Mouse (Mus musculus) small intestine, adult 2 months (tissue): ENCODE results near the gene Astn2.

ENCODE experiments used
- CTCF ChIP-seq: fragments of 200-500 bp; IDR thresholded peaks from 2 replicates; pipeline ENCODE4 v1.5.1; 2012; ENCODE audit warnings: low read depth, mild to moderate bottlenecking, control low read depth, inconsistent platforms, low read length, moderate library complexity, mixed read lengths; ENCODE audit not compliant: insufficient replicate concordance, insufficient read length; ENCODE audit errors: extremely low read depth
- POLR2A ChIP-seq: fragments of 200-500 bp; IDR thresholded peaks from 2 replicates; pipeline ENCODE4 v1.6.1; 2012; ENCODE audit warnings: low read depth, mild to moderate bottlenecking, control low read depth, inconsistent platforms, low read length, moderate library complexity

GRCm38 (mm10) chr4:66405086-66405485 lies 675 bp upstream of the Astn2 start:
- no peak for TF ChIP-seq CTCF
- TF ChIP-seq POLR2A: no peak
